Mouse (Mus musculus): ENCODE measurements around the gene Dph7. TPM values are rescaled to one million over a fixed set of nuclear protein-coding genes. Genes with fewer than 3 reads are reported as not detected.

Dph7 gene
- polyA plus RNA-seq, 1 experiment from 2014 or later, result 29.6 TPM

Small RNA genes within 50 kb of the gene (microRNA-seq; reads per million reads assigned to microRNA genes)
- not detected for gene Gm22875

Other genes with a start within 250 kb of the Dph7 start
- 6.8 and 7.3 TPM in 2 replicates for gene Cacna1b, start 199.2 kb upstream of the Dph7 start, polyA plus RNA-seq (2016; fragmentation: Nextera tagmentation; extraction: Ambion mirVana)
- gene Ehmt1, start 42.8 kb upstream of the Dph7 start, polyA plus RNA-seq (2016; fragmentation: Nextera tagmentation; extraction: Ambion mirVana), result 121 and 123 TPM in 2 replicates
- gene Arrdc1, start 27.1 kb upstream of the Dph7 start, polyA plus RNA-seq (2016; fragmentation: Nextera tagmentation; extraction: Ambion mirVana), result 18.9 and 20.3 TPM in 2 replicates
- 22.0 and 26.9 TPM in 2 replicates for gene Zmynd19, start 12.6 kb upstream of the Dph7 start, polyA plus RNA-seq (2016; fragmentation: Nextera tagmentation; extraction: Ambion mirVana)
- gene Mrpl41, start 12.7 kb downstream of the Dph7 start, polyA plus RNA-seq (2016; fragmentation: Nextera tagmentation; extraction: Ambion mirVana), result 150 and 168 TPM in 2 replicates
- 3.3 and 5.2 TPM in 2 replicates for gene Pnpla7, start 13.6 kb downstream of the Dph7 start, polyA plus RNA-seq (2016; fragmentation: Nextera tagmentation; extraction: Ambion mirVana)
- 114 and 120 TPM in 2 replicates for gene Nsmf, start 92.0 kb downstream of the Dph7 start, polyA plus RNA-seq (2016; fragmentation: Nextera tagmentation; extraction: Ambion mirVana)
- gene Entpd8, start 117.9 kb downstream of the Dph7 start, polyA plus RNA-seq (2016; fragmentation: Nextera tagmentation; extraction: Ambion mirVana), result not detected in 2 replicates
- not detected in 2 replicates for gene Noxa1, start 132.7 kb downstream of the Dph7 start, polyA plus RNA-seq (2016; fragmentation: Nextera tagmentation; extraction: Ambion mirVana)
- 96.8 and 97.4 TPM in 2 replicates for gene Nrarp, start 218.4 kb downstream of the Dph7 start, polyA plus RNA-seq (2016; fragmentation: Nextera tagmentation; extraction: Ambion mirVana)
- gene Tor4a, start 234.5 kb downstream of the Dph7 start, polyA plus RNA-seq (2016; fragmentation: Nextera tagmentation; extraction: Ambion mirVana), result 1.5 and 1.8 TPM in 2 replicates
- gene Nelfb, start 249.1 kb downstream of the Dph7 start, polyA plus RNA-seq (2016; fragmentation: Nextera tagmentation; extraction: Ambion mirVana), result 104 and 106 TPM in 2 replicates